Mouse (Mus musculus): ENCODE results near the gene Ebf1.

The Ebf1 gene

GRCm38 (mm10) chr11:44741042-44741491, 124.0 kb downstream of the Ebf1 start:
- no peak for DNase-seq

GRCm38 (mm10) chr11:44744446-44744845, 127.3 kb downstream of the Ebf1 start:
- DNase-seq, result no peak

GRCm38 (mm10) chr11:44745946-44746345, 128.8 kb downstream of the Ebf1 start:
- DNase-seq, result no peak

- no peak for DNase-seq
Observed at GRCm38 (mm10) chr11:44746731-44747130, 129.6 kb downstream of the Ebf1 start.

- DNase-seq, result no peak
Observed at GRCm38 (mm10) chr11:44749309-44749708, 132.2 kb downstream of the Ebf1 start.

GRCm38 (mm10) chr11:44754336-44754735, 137.2 kb downstream of the Ebf1 start:
- DNase-seq, result no peak

GRCm38 (mm10) chr11:44756321-44756720, 139.2 kb downstream of the Ebf1 start:
- no peak for DNase-seq

- DNase-seq, result no peak
Observed at GRCm38 (mm10) chr11:44758857-44759256, 141.7 kb downstream of the Ebf1 start.

GRCm38 (mm10) chr11:44761128-44761996, 144.2 kb downstream of the Ebf1 start:
- no peak for DNase-seq

- no peak for DNase-seq
Observed at GRCm38 (mm10) chr11:44763992-44764835, 147.1 kb downstream of the Ebf1 start.

GRCm38 (mm10) chr11:44764988-44765387, 147.9 kb downstream of the Ebf1 start:
- DNase-seq, result no peak

- no peak for DNase-seq
Observed at GRCm38 (mm10) chr11:44766246-44766645, 149.1 kb downstream of the Ebf1 start.

GRCm38 (mm10) chr11:44767322-44767721, 150.2 kb downstream of the Ebf1 start:
- DNase-seq, result no peak

- DNase-seq, result no peak
Observed at GRCm38 (mm10) chr11:44768346-44768745, 151.2 kb downstream of the Ebf1 start.

- no peak for DNase-seq
Observed at GRCm38 (mm10) chr11:44770989-44771564, 154.0 kb downstream of the Ebf1 start.

GRCm38 (mm10) chr11:44774411-44774810, 157.3 kb downstream of the Ebf1 start:
- no peak for DNase-seq

- DNase-seq, result no peak
Observed at GRCm38 (mm10) chr11:44775549-44775948, 158.4 kb downstream of the Ebf1 start.

GRCm38 (mm10) chr11:44776556-44776955, 159.4 kb downstream of the Ebf1 start:
- DNase-seq, result no peak

GRCm38 (mm10) chr11:44777331-44778310, 160.5 kb downstream of the Ebf1 start:
- DNase-seq, result no peak

- no peak for DNase-seq
Observed at GRCm38 (mm10) chr11:44779030-44779429, 161.9 kb downstream of the Ebf1 start.

- no peak for DNase-seq
Observed at GRCm38 (mm10) chr11:44784255-44785029, 167.3 kb downstream of the Ebf1 start.

Data from kidney, adult 18-20 months (tissue).